Mouse (Mus musculus): Measurements from ENCODE around the gene Castor2. TPM values are rescaled to one million over a fixed set of nuclear protein-coding genes. Genes with fewer than 3 reads are reported as not detected.

Castor2 gene
- polyA plus RNA-seq, 1 experiment: 39.3 TPM

DNA sequence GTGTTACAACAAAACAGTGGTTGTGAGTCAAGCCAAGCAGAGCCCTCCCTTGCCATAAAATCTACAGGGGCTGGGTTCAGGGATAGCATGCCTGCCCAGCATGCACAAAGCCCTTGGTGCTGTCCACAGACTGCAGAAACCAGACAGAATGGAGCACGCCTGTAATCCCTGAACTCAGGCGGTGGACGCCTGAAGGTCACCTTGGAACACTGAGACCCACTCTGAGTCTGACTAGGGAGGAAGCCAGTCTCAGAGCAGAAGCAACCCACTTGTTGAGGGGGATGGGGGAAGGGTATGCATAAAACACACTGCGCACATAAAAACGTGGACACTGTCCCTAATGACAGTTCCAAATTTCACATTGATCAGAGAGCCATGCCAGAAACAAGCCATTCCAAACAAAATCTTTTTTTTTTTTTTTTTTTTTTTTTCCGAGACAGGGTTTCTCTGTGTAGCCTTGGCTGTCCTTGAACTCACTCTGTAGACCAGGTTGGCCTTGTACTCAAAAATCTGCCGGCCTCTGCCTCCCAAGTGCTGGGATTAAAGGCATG is 56.5 kb downstream of the Castor2 start:
- Histone ChIP-seq H3K27ac (ENCODE audit: insufficient read depth, low read depth, low read length) (no peak overlapping the region), H3K4me3 (ENCODE audit: insufficient read depth, low read depth, low read length) (no peak overlapping the region), H3K27me3 (replicated peaks; ENCODE audit: control insufficient read depth, insufficient read depth, low read length) (no peaks in the 10 kb centered on the region), H3K36me3 (ENCODE audit: control insufficient read depth, insufficient read depth, low read length) (no peaks in the 10 kb centered on the region), H3K4me1 (ENCODE audit: control insufficient read depth, insufficient read depth, low read length) (no peaks in the 10 kb centered on the region)
- TF ChIP-seq CTCF (conservative IDR thresholded peaks at IDR 0.05; ENCODE audit: insufficient read depth, insufficient read length, low read depth, low read length) (no peak), POLR2A (IDR thresholded peaks at IDR 0.05; ENCODE audit: low read depth, low read length) (no peak)
- DNase-seq: no peak
- 83% methylated on average over 7 of the region's 7 CpGs for WGBS

DNA sequence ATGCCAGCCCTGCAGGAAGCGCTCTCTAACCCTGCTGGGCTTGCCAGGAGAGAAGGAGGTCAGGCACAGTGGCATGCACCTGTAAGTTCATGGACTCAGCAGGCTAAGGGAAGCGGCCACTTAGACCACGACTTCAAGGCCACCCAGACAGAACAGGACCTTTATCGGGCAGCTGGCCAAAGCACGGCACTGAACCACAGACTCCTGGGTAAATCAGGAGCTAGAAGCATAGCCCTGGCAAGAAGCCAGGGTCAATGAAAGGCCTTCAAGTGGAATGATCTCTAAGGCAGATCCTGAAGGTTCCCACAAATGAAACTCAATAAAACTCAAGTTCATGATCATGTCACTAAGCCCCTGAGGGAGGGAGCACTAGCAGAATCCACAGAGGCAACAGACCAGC is 65.2 kb downstream of the Castor2 start:
- no peaks in the 10 kb centered on the region for H3K36me3 ChIP-seq (ENCODE audit: control insufficient read depth, insufficient read depth, low read length)
- no peaks in the 10 kb centered on the region for H3K27me3 ChIP-seq (replicated peaks; ENCODE audit: control insufficient read depth, insufficient read depth, low read length)
- H3K4me3 ChIP-seq (ENCODE audit: insufficient read depth, low read depth, low read length): no peak overlapping the region
- no peak for TF ChIP-seq CTCF (conservative IDR thresholded peaks at IDR 0.05; ENCODE audit: insufficient read depth, insufficient read length, low read depth, low read length)
- TF ChIP-seq POLR2A (IDR thresholded peaks at IDR 0.05; ENCODE audit: low read depth, low read length): no peak
- no peaks in the 10 kb centered on the region for H3K4me1 ChIP-seq (ENCODE audit: control insufficient read depth, insufficient read depth, low read length)
- no peak overlapping the region for H3K27ac ChIP-seq (ENCODE audit: insufficient read depth, low read depth, low read length)
- WGBS: 20% methylated on average over 5 of the region's 5 CpGs
- peak; percentile 84 for DNase-seq

DNA sequence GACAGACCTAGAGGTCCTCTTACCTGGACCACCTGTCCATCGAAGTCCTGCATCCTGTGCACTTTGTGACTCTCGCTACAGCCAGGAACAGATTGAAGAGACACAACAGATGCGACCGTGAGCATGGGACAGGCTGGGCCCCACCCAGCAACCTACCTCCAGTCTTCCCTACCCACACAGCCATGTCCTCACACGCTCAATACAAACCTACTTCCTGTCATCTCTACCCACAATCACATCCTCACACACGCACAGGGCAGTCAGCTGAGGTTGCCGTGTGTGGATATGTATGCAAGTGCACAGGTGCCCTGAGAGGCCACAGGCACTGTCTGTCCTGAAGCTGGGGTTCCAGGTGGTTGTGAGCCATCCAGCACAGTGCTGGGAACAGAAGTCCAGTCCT is 67.1 kb downstream of the Castor2 start:
- no peaks in the 10 kb centered on the region for H3K4me1 ChIP-seq (ENCODE audit: control insufficient read depth, insufficient read depth, low read length)
- 92% methylated on average over 7 of the region's 7 CpGs for WGBS
- no peak overlapping the region for H3K27ac ChIP-seq (ENCODE audit: insufficient read depth, low read depth, low read length)
- no peaks in the 10 kb centered on the region for H3K27me3 ChIP-seq (replicated peaks; ENCODE audit: control insufficient read depth, insufficient read depth, low read length)
- no peaks in the 10 kb centered on the region for H3K36me3 ChIP-seq (ENCODE audit: control insufficient read depth, insufficient read depth, low read length)
- H3K4me3 ChIP-seq (ENCODE audit: insufficient read depth, low read depth, low read length): no peak overlapping the region
- no peak for DNase-seq
- TF ChIP-seq POLR2A (IDR thresholded peaks at IDR 0.05; ENCODE audit: low read depth, low read length) (no peak), CTCF (conservative IDR thresholded peaks at IDR 0.05; ENCODE audit: insufficient read depth, insufficient read length, low read depth, low read length) (no peak)

DNA sequence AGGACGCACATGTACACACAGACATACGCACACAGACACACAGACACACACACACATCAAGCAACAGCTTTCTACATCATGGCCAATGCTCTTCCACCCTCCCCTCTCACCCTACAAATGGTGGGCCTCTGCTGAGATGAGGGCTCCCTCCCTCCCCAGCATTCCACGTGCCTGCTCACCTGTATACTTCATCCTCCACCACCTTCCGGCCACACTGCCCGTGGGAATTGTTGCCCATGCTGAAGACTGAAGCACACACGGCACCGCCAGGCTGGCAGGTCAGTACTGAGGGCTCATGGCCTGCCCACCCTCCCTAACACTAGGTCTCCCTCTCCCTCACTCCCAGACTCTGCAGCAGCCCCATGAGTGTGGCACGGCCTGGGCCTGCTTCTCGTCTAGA is 68.5 kb downstream of the Castor2 start:
- 64% methylated on average over 9 of the region's 9 CpGs for WGBS
- no peaks in the 10 kb centered on the region for H3K27me3 ChIP-seq (replicated peaks; ENCODE audit: control insufficient read depth, insufficient read depth, low read length)
- no peak for TF ChIP-seq POLR2A (IDR thresholded peaks at IDR 0.05; ENCODE audit: low read depth, low read length)
- TF ChIP-seq CTCF (conservative IDR thresholded peaks at IDR 0.05; ENCODE audit: insufficient read depth, insufficient read length, low read depth, low read length): no peak
- DNase-seq: no peak
- no peaks in the 10 kb centered on the region for H3K4me1 ChIP-seq (ENCODE audit: control insufficient read depth, insufficient read depth, low read length)
- H3K27ac ChIP-seq (ENCODE audit: insufficient read depth, low read depth, low read length): no peak overlapping the region
- H3K4me3 ChIP-seq (ENCODE audit: insufficient read depth, low read depth, low read length): no peak overlapping the region
- H3K36me3 ChIP-seq (ENCODE audit: control insufficient read depth, insufficient read depth, low read length): no peaks in the 10 kb centered on the region

DNA sequence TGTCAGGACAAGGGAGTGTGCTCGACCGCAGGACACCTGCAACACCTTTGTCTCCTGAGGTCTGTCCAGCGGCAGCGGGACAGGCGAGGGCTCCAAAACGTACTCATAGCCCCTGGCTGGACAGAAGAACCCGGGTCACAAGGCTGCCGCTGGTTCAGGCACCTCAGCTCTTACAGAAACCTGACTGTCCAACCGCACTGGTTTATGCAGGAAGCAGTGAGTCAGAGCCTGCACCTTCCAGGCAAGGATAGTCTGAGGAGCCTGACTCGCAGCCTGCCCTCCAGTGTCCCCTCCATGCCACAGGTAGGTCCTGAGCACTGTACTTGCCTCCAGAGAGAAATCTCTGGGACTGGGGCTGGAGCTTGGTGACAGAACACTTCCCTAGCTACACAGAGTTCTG is 69.7 kb downstream of the Castor2 start:
- H3K4me3 ChIP-seq (ENCODE audit: insufficient read depth, low read depth, low read length): no peak overlapping the region
- H3K27me3 ChIP-seq (replicated peaks; ENCODE audit: control insufficient read depth, insufficient read depth, low read length): no peaks in the 10 kb centered on the region
- 86% methylated on average over 10 of the region's 10 CpGs for WGBS
- DNase-seq: no peak
- H3K27ac ChIP-seq (ENCODE audit: insufficient read depth, low read depth, low read length): no peak overlapping the region
- H3K4me1 ChIP-seq (ENCODE audit: control insufficient read depth, insufficient read depth, low read length): no peaks in the 10 kb centered on the region
- TF ChIP-seq POLR2A (IDR thresholded peaks at IDR 0.05; ENCODE audit: low read depth, low read length) (no peak), CTCF (conservative IDR thresholded peaks at IDR 0.05; ENCODE audit: insufficient read depth, insufficient read length, low read depth, low read length) (no peak)
- no peaks in the 10 kb centered on the region for H3K36me3 ChIP-seq (ENCODE audit: control insufficient read depth, insufficient read depth, low read length)

DNA sequence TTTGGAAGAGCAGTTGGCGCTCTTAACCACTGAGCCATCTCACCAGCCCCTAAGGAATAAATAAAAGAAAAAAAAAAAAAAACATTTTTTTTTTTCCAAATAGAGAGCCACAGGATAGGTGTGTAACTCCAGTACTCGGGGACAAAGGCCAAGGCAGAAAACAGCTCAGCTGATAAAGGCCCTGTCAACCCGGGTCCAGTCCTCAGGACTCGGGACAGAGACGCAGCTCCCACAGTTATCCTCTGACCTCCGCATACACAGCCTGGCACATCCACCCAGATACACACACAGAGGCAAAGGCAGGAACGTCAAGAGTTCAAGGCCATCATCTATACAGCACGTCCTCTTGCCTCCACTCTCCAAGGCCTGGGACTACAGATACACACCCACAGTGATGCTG is 70.7 kb downstream of the Castor2 start:
- H3K4me1 ChIP-seq (ENCODE audit: control insufficient read depth, insufficient read depth, low read length): no peaks in the 10 kb centered on the region
- H3K27ac ChIP-seq (ENCODE audit: insufficient read depth, low read depth, low read length): no peak overlapping the region
- no peak for DNase-seq
- no peak overlapping the region for H3K4me3 ChIP-seq (ENCODE audit: insufficient read depth, low read depth, low read length)
- no peaks in the 10 kb centered on the region for H3K36me3 ChIP-seq (ENCODE audit: control insufficient read depth, insufficient read depth, low read length)
- 88% methylated on average over 8 of the region's 8 CpGs for WGBS
- no peaks in the 10 kb centered on the region for H3K27me3 ChIP-seq (replicated peaks; ENCODE audit: control insufficient read depth, insufficient read depth, low read length)
- TF ChIP-seq POLR2A (IDR thresholded peaks at IDR 0.05; ENCODE audit: low read depth, low read length) (no peak), CTCF (conservative IDR thresholded peaks at IDR 0.05; ENCODE audit: insufficient read depth, insufficient read length, low read depth, low read length) (no peak)

DNA sequence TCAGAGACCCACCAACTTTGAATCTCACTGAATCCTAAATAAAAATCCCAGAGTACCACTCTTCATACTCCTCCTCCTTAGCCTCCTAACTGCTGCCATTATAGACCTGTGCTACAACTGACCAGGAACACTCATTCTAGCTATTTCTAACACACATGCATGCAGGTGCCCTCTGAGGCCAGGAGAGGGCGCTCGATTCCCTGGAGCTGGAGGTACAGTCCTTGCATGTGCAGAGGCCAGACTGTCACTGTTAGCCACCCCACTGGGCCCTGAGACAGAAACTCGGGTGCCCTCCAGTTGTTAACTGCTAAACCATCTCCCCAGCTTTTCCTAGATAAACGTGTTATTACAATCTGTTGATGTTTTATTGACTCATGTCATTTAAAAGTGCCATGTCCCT is 73.7 kb downstream of the Castor2 start:
- WGBS: 39% methylated on average over 4 of the region's 4 CpGs
- no peaks in the 10 kb centered on the region for H3K36me3 ChIP-seq (ENCODE audit: control insufficient read depth, insufficient read depth, low read length)
- no peaks in the 10 kb centered on the region for H3K4me1 ChIP-seq (ENCODE audit: control insufficient read depth, insufficient read depth, low read length)

More for the DNA sequence above, 73.7 kb downstream of the Castor2 start:
- DNase-seq: peak; percentile 35
- no peak overlapping the region for H3K27ac ChIP-seq (ENCODE audit: insufficient read depth, low read depth, low read length)
- no peaks in the 10 kb centered on the region for H3K27me3 ChIP-seq (replicated peaks; ENCODE audit: control insufficient read depth, insufficient read depth, low read length)
- no peak overlapping the region for H3K4me3 ChIP-seq (ENCODE audit: insufficient read depth, low read depth, low read length)
- TF ChIP-seq POLR2A (IDR thresholded peaks at IDR 0.05; ENCODE audit: low read depth, low read length): no peak
- TF ChIP-seq CTCF (conservative IDR thresholded peaks at IDR 0.05; ENCODE audit: insufficient read depth, insufficient read length, low read depth, low read length): peak; percentile 75
